Mouse (Mus musculus): ENCODE results near the gene Dusp28. TPM values are rescaled to one million over a fixed set of nuclear protein-coding genes. Genes with fewer than 3 reads are reported as not detected.
A peak's percentile ranks its signal among the peaks of the same experiment; 100 is the strongest.

The Dusp28 gene
- polyA plus RNA-seq, 1 experiment from 2014 or later = 8.9 TPM

- H3K27me3 ChIP-seq = no peaks in the 10 kb centered on the region
- DNase-seq (ENCODE audit: low read depth, low spot score) (no peak), ATAC-seq (no peak)
- TF ChIP-seq CTCF (IDR thresholded peaks at IDR 0.05) = no peak
- in situ Hi-C loops (cut with MboI; ENCODE audit: low pct_unique_long_range_greater_than_20kb) = no loop called here
- ChIA-PET POLR2A (interaction anchor here (1.0 kb wide), 1 partner anchor 266 kb away, joined by 3 read pairs; the partner anchor contains the start of gene Cops9), CTCF (interaction anchor here (1.3 to 1.6 kb wide), 3 partner anchors 21 to 29 kb away, joined by 3 read pairs; no protein-coding TSS in a partner anchor)
Observed at GRCm38 (mm10) chr1:92907632-92908360, 1.0 kb downstream of the Dusp28 start.

- no peaks in the 10 kb centered on the region for H3K27me3 ChIP-seq
- POLR2A ChIA-PET = no interaction called here
- no peak for TF ChIP-seq CTCF (IDR thresholded peaks at IDR 0.05)
- DNase-seq (ENCODE audit: low read depth, low spot score) (no peak), ATAC-seq (no peak)
- CTCF ChIA-PET = interaction anchor here (1.6 kb wide), 1 partner anchor 29 kb away, joined by 3 read pairs; no protein-coding TSS in a partner anchor
- in situ Hi-C loops (cut with MboI; ENCODE audit: low pct_unique_long_range_greater_than_20kb) = no loop called here
Observed at GRCm38 (mm10) chr1:92908664-92909063, 1.9 kb downstream of the Dusp28 start.

- POLR2A ChIA-PET = no interaction called here
- no peak for DNase-seq (ENCODE audit: low read depth, low spot score)
- no peak for ATAC-seq
- CTCF ChIA-PET = interaction anchor here (1.2 kb wide), 1 partner anchor 9 kb away, joined by 3 read pairs; no protein-coding TSS in a partner anchor
- in situ Hi-C loops (cut with MboI; ENCODE audit: low pct_unique_long_range_greater_than_20kb) = no loop called here
- TF ChIP-seq CTCF (IDR thresholded peaks at IDR 0.05) = no peak
- H3K27me3 ChIP-seq = no peaks in the 10 kb centered on the region
Observed at GRCm38 (mm10) chr1:92909068-92909467, 2.3 kb downstream of the Dusp28 start.

- TF ChIP-seq CTCF (IDR thresholded peaks at IDR 0.05) = no peak
- ATAC-seq (peak; percentile 67), DNase-seq (ENCODE audit: low read depth, low spot score) (no peak)
- ChIA-PET CTCF (interaction anchor here (0.9 to 1.2 kb wide), 2 partner anchors 10 to 31 kb away, joined by 3 to 4 read pairs; no protein-coding TSS in a partner anchor), POLR2A (interaction anchor here (1.2 kb wide), 1 partner anchor 64 kb away, joined by 3 read pairs; no protein-coding TSS in a partner anchor)
- H3K27me3 ChIP-seq = no peaks in the 10 kb centered on the region
- in situ Hi-C loops (cut with MboI; ENCODE audit: low pct_unique_long_range_greater_than_20kb) = no loop called here
Observed at GRCm38 (mm10) chr1:92910239-92910885, 3.6 kb downstream of the Dusp28 start, which contains the start of gene Rnpepl1. Rnpepl1 (plus strand) TSS chr1:92910783.

GRCm38 (mm10) chr1:92910925-92911720, 4.3 kb downstream of the Dusp28 start:
- peak; percentile 6 for ATAC-seq
- in situ Hi-C loops (cut with MboI; ENCODE audit: low pct_unique_long_range_greater_than_20kb) = no loop called here
- CTCF ChIA-PET = interaction anchor here (1.1 kb wide), 1 partner anchor 25 kb away, joined by 3 read pairs; no protein-coding TSS in a partner anchor
- POLR2A ChIA-PET = interaction anchor here (1.2 kb wide), 1 partner anchor 63 kb away, joined by 3 read pairs; no protein-coding TSS in a partner anchor
- no peak for TF ChIP-seq CTCF (IDR thresholded peaks at IDR 0.05)
- DNase-seq (ENCODE audit: low read depth, low spot score) = no peak
- no peaks in the 10 kb centered on the region for H3K27me3 ChIP-seq

- no peak for TF ChIP-seq CTCF (IDR thresholded peaks at IDR 0.05)
- DNase-seq (ENCODE audit: low read depth, low spot score) (no peak), ATAC-seq (no peak)
- POLR2A ChIA-PET = interaction anchor here (1.2 kb wide), 1 partner anchor 62 kb away, joined by 3 read pairs; no protein-coding TSS in a partner anchor
- H3K27me3 ChIP-seq = no peaks in the 10 kb centered on the region
- CTCF ChIA-PET = interaction anchor here (1.1 kb wide), 1 partner anchor 25 kb away, joined by 3 read pairs; no protein-coding TSS in a partner anchor
- in situ Hi-C loops (cut with MboI; ENCODE audit: low pct_unique_long_range_greater_than_20kb) = no loop called here
Observed at GRCm38 (mm10) chr1:92911721-92912138, 4.9 kb downstream of the Dusp28 start.

- no peak for TF ChIP-seq CTCF (IDR thresholded peaks at IDR 0.05)
- POLR2A ChIA-PET = no interaction called here
- no peaks in the 10 kb centered on the region for H3K27me3 ChIP-seq
- ATAC-seq (no peak), DNase-seq (ENCODE audit: low read depth, low spot score) (no peak)
- CTCF ChIA-PET = no interaction called here
- in situ Hi-C loops (cut with MboI; ENCODE audit: low pct_unique_long_range_greater_than_20kb) = no loop called here
Observed at GRCm38 (mm10) chr1:92912286-92912685, 5.5 kb downstream of the Dusp28 start.

- ChIA-PET CTCF (no interaction called here), POLR2A (no interaction called here)
- TF ChIP-seq CTCF (IDR thresholded peaks at IDR 0.05) = no peak
- no peaks in the 10 kb centered on the region for H3K27me3 ChIP-seq
- ATAC-seq (no peak), DNase-seq (ENCODE audit: low read depth, low spot score) (no peak)
- in situ Hi-C loops (cut with MboI; ENCODE audit: low pct_unique_long_range_greater_than_20kb) = no loop called here
Observed at GRCm38 (mm10) chr1:92914239-92914638, 7.5 kb downstream of the Dusp28 start.

GRCm38 (mm10) chr1:92914993-92915392, 8.2 kb downstream of the Dusp28 start:
- POLR2A ChIA-PET = no interaction called here
- DNase-seq (ENCODE audit: low read depth, low spot score) (no peak), ATAC-seq (no peak)
- no peaks in the 10 kb centered on the region for H3K27me3 ChIP-seq
- no peak for TF ChIP-seq CTCF (IDR thresholded peaks at IDR 0.05)
- in situ Hi-C loops (cut with MboI; ENCODE audit: low pct_unique_long_range_greater_than_20kb) = no loop called here
- CTCF ChIA-PET = no interaction called here

- in situ Hi-C loops (cut with MboI; ENCODE audit: low pct_unique_long_range_greater_than_20kb) = no loop called here
- TF ChIP-seq CTCF (IDR thresholded peaks at IDR 0.05) = no peak
- ChIA-PET POLR2A (no interaction called here), CTCF (no interaction called here)
- ATAC-seq (no peak), DNase-seq (ENCODE audit: low read depth, low spot score) (no peak)
- no peaks in the 10 kb centered on the region for H3K27me3 ChIP-seq
Observed at GRCm38 (mm10) chr1:92916725-92917124, 9.9 kb downstream of the Dusp28 start.

Measured in Patski (cell line).